ENCODE assay signal across 25 mouse cellular contexts in genomic region chr11:32737729-32738128, GRCm38 (mm10).
"Had no signal": no experiment of that assay in that cellular context is flagged by ENCODE, and none has a peak within 500 bp of the region (broad histone marks: within the 10 kb centered on the region; RNA-seq: fewer than 3 reads in every experiment).

No protein-coding gene starts in this region.

- H3K27ac ChIP-seq: heart, embryonic 10.5 days; hindbrain, embryonic 10.5 days; hindbrain, embryonic 12.5 days; hindbrain, embryonic 14.5 days; intestine, embryonic 15.5 days; layer of hippocampus, adult 2 months; left cerebral cortex, adult 2 months; limb, embryonic 10.5 days; limb, embryonic 12.5 days had no signal

- DNase-seq: gastrocnemius, adult 2 months; gastrocnemius, postnatal 10 days; gastrocnemius, postnatal 25 days; heart, adult 18-20 months; heart, postnatal 10 days; heart, postnatal 4 days; kidney, adult 18-20 months; kidney, adult 8-10 months; kidney, postnatal 10 days; kidney, postnatal 25 days; kidney, postnatal 4 days; liver had no signal

- H3K27me3 ChIP-seq: heart, embryonic 12.5 days; hindbrain, embryonic 12.5 days; intestine, embryonic 15.5 days; limb, embryonic 12.5 days had no signal

- ATAC-seq: hindbrain, embryonic 16.5 days; inflammation-experienced regulatory T-cells, adult 6 months; intestine, embryonic 15.5 days; intestine, postnatal 0 days had no signal

- H3K4me3 ChIP-seq: gastrocnemius, adult 2 months; heart, embryonic 10.5 days; heart, embryonic 12.5 days; hindbrain, embryonic 10.5 days; hindbrain, embryonic 12.5 days; intestine, embryonic 15.5 days; layer of hippocampus, adult 2 months; left cerebral cortex, adult 2 months; limb, embryonic 10.5 days; limb, embryonic 12.5 days had no signal

- H3K4me1 ChIP-seq: heart, embryonic 10.5 days; heart, embryonic 12.5 days; hindbrain, embryonic 10.5 days; hindbrain, embryonic 12.5 days; intestine, embryonic 15.5 days; limb, embryonic 10.5 days; limb, embryonic 12.5 days had no signal
